Mouse (Mus musculus) intestine, embryonic 16.5 days (tissue): Measurements from ENCODE around the gene 3110082I17Rik. TPM values are rescaled to one million over a fixed set of nuclear protein-coding genes. Genes with fewer than 3 reads are reported as not detected.
"Not testable (repeated sequence)": the region's sequence is repeated elsewhere in the genome, so short reads cannot be mapped to it uniquely, and the experiment has no call there.

ENCODE experiments used
- ATAC-seq: fragments of 200-750 bp; cut with Nextera tagmentation; 2 replicates; pipeline ENCODE4 v1.8.0; 2017; ENCODE audit warnings: moderate TSS enrichment, moderate library complexity
- H3K27ac ChIP-seq: fragments of 300-500 bp; sonication (generic); 2 replicates; pipeline ENCODE4 v1.5.1; 2014; ENCODE audit warnings: mild to moderate bottlenecking, low read length
- H3K27me3 ChIP-seq: fragments of 300-500 bp; sonication (generic); replicated peaks from 2 replicates; pipeline ENCODE4 v1.6.1; 2014; ENCODE audit warnings: low read length, control low read depth, mixed read lengths; ENCODE audit not compliant: control insufficient read depth, insufficient read depth
- H3K36me3 ChIP-seq: fragments of 300-500 bp; sonication (generic); 2 replicates; pipeline ENCODE4 v1.6.1; 2014; ENCODE audit warnings: low read length, control low read depth; ENCODE audit not compliant: control insufficient read depth, insufficient read depth
- H3K4me1 ChIP-seq: fragments of 300-500 bp; sonication (generic); 2 replicates; pipeline ENCODE4 v1.6.1; 2014; ENCODE audit warnings: low read length, control low read depth, mixed read lengths; ENCODE audit not compliant: control insufficient read depth, insufficient read depth
- H3K4me2 ChIP-seq: fragments of 300-500 bp; sonication (generic); 2 replicates; pipeline ENCODE4 v1.6.1; 2014; ENCODE audit warnings: low read depth, low read length, control low read depth
- H3K4me3 ChIP-seq: fragments of 300-500 bp; sonication (generic); 2 replicates; pipeline ENCODE4 v1.5.1; 2014; ENCODE audit warnings: mild to moderate bottlenecking, low read length
- H3K9ac ChIP-seq: fragments of 300-500 bp; sonication (generic); 2 replicates; pipeline ENCODE4 v1.6.1; 2014; ENCODE audit warnings: low read depth, low read length
- H3K9me3 ChIP-seq: fragments of 300-500 bp; sonication (generic); 2 replicates; pipeline ENCODE4 v1.6.1; 2016; ENCODE audit warnings: low read length, control low read depth; ENCODE audit not compliant: control insufficient read depth
- WGBS: fragments of 180-500 bp; shearing (Covaris S2); extraction: QIAGEN DNeasy Blood & Tissue Kit; methylation state at CpG from one replicate; pipeline ENCODE4 v1.1.7; 2014; 5-methylcytosine and 5-hydroxymethylcytosine counted together
- polyA plus RNA-seq: library from polyadenylated mRNA; unstranded; fragments of >200 nt; fragmentation: Nextera tagmentation; extraction: Ambion mirVana; gene quantifications from 2 replicates; pipeline ENCODE4 v1.2.1, GENCODE M21; 2015

3110082I17Rik gene
- polyA plus RNA-seq, 1 experiment from 2014 or later, result 35.5 TPM

DNA sequence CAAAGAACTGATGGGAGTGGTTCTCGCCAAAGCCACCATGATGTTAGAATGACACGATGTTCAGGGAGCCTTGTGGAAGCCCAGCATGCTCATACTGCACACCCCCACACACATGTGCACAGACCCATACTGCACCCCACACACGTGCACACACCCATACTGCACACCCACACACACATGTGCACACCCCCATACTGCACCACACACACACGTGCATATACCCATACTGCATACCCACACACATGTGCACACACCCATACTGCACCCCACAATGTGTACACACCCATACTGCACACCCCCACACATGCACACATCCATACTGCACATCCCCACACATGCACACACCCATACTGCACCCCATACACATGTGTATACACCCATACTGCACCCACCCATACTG is 124.7 kb downstream of the 3110082I17Rik start:
- Histone ChIP-seq H3K27me3 (no peaks in the 10 kb centered on the region), H3K4me3 (no peak overlapping the region), H3K9ac (no peak overlapping the region), H3K36me3 (peaks cover 24% of the 10 kb centered on the region), H3K4me2 (no peak overlapping the region), H3K9me3 (no peaks in the 10 kb centered on the region), H3K4me1 (peaks cover 17% of the 10 kb centered on the region), H3K27ac (no peak overlapping the region)
- WGBS, result 94% methylated on average over 4 of the region's 4 CpGs
- no peak for ATAC-seq

DNA sequence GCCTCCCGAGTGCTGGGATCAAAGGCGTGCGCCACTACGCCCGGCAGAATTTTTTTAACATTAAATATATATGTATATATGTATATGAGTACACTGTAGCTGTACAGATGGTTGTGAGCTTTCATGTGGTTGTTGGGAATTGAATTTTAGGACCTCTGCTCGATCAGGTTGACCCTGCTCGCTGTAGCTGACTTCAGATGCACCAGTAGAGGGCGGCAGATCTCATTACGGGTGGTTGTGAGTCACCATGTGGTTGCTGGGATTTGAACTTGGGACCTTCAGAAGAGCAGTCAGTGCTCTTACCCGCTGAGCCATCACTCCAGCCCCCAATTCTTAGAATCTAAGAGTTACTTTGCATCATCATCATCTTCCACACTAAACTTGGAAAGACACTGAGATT is 125.9 kb downstream of the 3110082I17Rik start:
- ATAC-seq, H3K4me3 ChIP-seq, H3K9ac ChIP-seq, H3K27ac ChIP-seq, H3K27me3 ChIP-seq, H3K4me2 ChIP-seq, H3K9me3 ChIP-seq: not testable (repeated sequence)
- Histone ChIP-seq H3K4me1 (peaks cover 17% of the 10 kb centered on the region), H3K36me3 (peaks cover 12% of the 10 kb centered on the region)
- WGBS, result 87% methylated on average over 10 of the region's 10 CpGs

DNA sequence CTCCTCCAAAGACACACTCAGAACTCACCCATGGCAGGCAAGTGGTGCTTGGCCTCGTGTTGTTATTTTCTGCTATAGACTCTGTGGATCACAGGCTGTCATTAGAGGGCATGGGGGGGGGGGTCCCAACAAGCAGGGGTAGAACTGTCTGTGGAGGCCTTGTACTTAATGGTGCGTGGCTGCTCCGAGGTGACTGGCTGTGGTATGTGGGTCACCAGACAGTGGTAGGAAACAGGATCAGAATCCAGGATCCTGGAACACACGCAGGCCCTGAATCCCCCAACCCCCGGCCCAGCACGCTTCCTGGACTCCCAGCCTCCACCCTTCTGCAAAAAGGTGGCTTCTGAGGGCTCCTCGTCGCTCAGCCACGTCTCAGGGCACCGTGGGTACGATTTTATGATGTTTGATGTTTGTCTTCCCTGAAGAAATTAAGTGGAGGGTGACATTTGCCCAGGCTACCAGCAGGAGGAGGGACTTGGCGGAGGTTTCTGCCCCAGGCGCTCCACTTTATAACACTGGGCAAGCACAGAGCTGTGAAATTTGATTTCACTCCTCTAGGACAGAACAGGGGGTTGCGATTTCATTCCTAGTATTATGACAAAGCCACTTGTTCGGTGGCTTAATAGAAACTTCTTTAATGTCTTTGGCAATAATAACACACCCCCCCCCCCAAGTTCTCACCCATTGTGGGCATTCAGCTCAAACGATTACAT is 126.9 kb downstream of the 3110082I17Rik start:
- H3K4me1 ChIP-seq, result peaks cover 13% of the 10 kb centered on the region
- peak overlapping the region; percentile 94 for H3K27ac ChIP-seq
- H3K36me3 ChIP-seq, result peaks cover 11% of the 10 kb centered on the region; the same call in 1 of the 2 replicates
- H3K4me3 ChIP-seq, result no peak overlapping the region; the same call in 1 of the 2 replicates
- WGBS, result 72% methylated on average over 16 of the region's 16 CpGs
- H3K9ac ChIP-seq, result peak overlapping the region; percentile 60
- H3K27me3 ChIP-seq, result no peaks in the 10 kb centered on the region
- peak overlapping the region; percentile 41 for H3K4me2 ChIP-seq
- no peak for ATAC-seq
- no peaks in the 10 kb centered on the region for H3K9me3 ChIP-seq

DNA sequence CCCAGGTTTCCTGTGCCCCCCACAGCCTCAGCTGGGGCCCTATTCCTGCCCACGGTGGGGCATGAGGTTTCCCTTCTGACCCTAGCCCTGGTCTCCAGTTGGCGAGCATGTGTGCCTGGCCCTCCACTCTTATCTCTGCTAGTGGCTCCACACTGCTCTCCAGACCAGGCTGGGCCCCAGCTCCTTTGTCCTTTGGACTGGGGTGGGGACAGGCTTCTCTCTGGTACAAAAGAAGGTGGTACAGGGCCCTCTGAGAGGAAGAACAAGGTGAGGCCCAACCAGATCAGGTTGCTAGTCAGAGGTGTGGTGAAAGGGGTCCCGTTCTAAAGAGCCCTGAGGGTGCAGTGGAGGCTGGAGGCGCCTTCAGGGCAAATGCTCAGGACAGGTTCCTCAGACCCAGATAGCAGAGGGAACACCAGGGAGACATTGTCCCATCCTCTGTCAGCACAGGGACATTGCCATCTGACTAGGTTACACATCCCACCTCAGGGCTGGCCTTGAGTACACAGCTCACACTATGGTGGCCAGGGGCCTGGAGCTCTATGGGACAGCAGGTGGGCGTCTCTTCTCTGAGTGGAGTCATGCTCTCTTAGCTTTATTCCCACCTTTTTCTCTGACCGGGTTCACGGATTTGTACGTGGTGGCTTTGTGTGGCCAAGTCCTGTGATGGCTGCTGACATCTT is 127.6 kb downstream of the 3110082I17Rik start:
- Histone ChIP-seq H3K36me3 (peaks cover 11% of the 10 kb centered on the region; the same call in 1 of the 2 replicates), H3K4me1 (peaks cover 8% of the 10 kb centered on the region), H3K9ac (peak overlapping the region; percentile 60), H3K9me3 (no peaks in the 10 kb centered on the region), H3K4me2 (peak overlapping the region; percentile 41), H3K4me3 (no peak overlapping the region; the same call in 1 of the 2 replicates), H3K27me3 (no peaks in the 10 kb centered on the region), H3K27ac (peak overlapping the region; percentile 95)
- 76% methylated on average over 8 of the region's 8 CpGs for WGBS
- peak; percentile 93 for ATAC-seq

DNA sequence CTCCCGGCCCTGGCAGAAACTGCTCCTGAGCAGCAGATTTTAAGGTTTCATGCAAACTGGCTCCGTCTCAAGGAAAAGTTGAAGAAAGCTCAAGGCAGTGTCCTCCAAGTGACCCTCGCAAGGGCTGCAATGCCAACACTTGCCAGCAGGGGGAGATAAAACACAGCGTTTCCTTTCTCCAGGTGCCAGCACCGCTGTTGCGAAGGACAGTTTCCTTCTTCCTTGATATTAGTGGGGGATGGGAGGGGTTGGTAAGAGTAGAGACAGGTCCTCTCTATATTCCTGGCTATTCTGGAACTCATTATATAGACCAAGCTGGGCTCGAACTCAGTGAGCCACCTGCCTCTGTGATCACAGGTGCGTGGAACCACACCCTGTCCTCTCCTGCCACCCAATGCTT is 128.6 kb downstream of the 3110082I17Rik start:
- Histone ChIP-seq H3K4me3 (no peak overlapping the region), H3K36me3 (peaks cover 6% of the 10 kb centered on the region; the same call in 1 of the 2 replicates), H3K4me2 (no peak overlapping the region), H3K4me1 (peaks cover 8% of the 10 kb centered on the region), H3K9ac (peak overlapping the region; percentile 48), H3K27ac (peak overlapping the region; percentile 95), H3K27me3 (no peaks in the 10 kb centered on the region), H3K9me3 (no peaks in the 10 kb centered on the region)
- 13% methylated on average over 8 of the region's 8 CpGs for WGBS
- peak; percentile 51 for ATAC-seq

DNA sequence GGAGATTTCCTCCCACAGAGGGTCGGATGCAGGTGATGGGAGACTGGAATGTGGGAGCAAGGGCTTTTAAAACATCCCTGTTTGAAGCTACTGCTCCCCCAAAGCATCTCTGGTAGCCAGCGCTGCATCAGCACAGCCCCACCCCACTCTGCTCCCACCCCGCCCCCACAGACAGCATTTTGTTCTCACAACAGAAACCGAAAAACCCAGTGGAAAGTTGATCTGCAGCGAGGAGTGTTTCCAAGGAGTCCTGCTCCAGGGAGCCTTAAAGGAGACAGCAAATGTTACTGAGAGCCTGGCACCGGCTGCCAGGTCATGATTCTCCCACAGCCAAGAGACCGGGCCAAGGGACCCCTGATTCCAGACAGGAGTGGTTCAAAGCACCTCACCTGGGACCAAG is 129.6 kb downstream of the 3110082I17Rik start:
- WGBS, result 68% methylated on average over 7 of the region's 7 CpGs
- H3K4me2 ChIP-seq, result no peak overlapping the region
- H3K9me3 ChIP-seq, result no peaks in the 10 kb centered on the region
- 0 out of 2 replicates have a peak, but pooled peaks cover 3% of the 10 kb centered on the region for H3K27me3 ChIP-seq
- H3K9ac ChIP-seq, result 0 out of 2 replicates have a peak overlapping the region, but pooled peaks have one; percentile 37
- no peak for ATAC-seq
- H3K27ac ChIP-seq, result no peak overlapping the region
- peaks cover 11% of the 10 kb centered on the region for H3K4me1 ChIP-seq
- H3K4me3 ChIP-seq, result no peak overlapping the region
- peaks cover 5% of the 10 kb centered on the region; the same call in 1 of the 2 replicates for H3K36me3 ChIP-seq

DNA sequence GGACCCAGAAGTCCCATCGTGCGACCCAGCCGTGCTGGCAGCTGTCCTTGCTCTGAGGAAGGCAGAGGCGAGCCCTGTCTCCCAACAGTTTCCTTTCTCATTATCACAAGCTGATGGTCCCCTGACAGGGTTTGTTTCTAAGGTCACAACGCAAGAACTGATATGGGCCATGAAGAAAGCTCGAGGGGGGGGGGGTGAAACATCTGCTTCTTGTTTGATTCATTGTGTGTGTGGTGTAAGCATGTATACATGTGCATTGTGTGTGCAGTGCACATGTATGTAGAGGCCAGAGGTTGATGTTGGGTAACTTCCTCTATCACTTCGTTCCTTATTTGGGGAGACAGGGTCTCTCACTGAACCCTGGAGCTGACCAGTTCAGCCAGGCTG is 132.7 kb downstream of the 3110082I17Rik start:
- Histone ChIP-seq H3K4me1 (peaks cover 29% of the 10 kb centered on the region), H3K36me3 (no peaks in the 10 kb centered on the region), H3K27ac (no peak overlapping the region), H3K9me3 (no peaks in the 10 kb centered on the region), H3K4me2 (no peak overlapping the region), H3K4me3 (no peak overlapping the region), H3K9ac (peak overlapping the region; percentile 29; the same call in 1 of the 2 replicates), H3K27me3 (peaks cover 17% of the 10 kb centered on the region; the same call in 1 of the 2 replicates)
- ATAC-seq, result no peak
- 68% methylated on average over 7 of the region's 7 CpGs for WGBS

DNA sequence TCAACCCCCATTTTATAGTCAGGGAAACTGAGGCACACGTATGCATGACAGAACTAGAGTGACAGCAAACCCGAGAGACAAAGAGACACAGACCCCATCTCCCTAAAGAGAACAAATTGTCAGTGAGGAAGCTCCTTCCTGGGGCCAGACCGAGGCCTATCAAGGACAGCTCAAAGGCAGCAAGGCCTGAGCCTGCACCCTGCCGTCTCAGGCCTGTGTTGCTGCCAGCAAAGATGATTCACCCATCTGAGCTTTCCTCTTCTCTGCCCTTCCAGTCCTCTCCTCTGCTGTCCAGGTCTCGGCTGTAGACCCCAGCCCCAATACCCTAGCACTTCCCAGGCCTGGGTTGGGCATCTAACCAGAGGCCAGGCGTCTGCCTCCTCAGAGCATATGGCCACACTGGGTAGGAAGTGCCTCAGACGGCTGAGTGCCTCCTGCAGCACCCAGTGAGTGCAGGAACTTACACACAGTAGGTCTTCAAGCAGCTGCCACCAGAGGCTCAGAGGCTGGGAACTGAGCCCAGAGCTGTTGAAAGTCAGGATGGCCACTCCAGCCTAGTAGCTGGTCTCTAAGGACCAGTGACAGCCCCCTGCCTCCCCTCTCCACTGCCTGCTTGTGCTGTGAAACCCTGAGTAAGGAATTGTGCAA is 133.2 kb downstream of the 3110082I17Rik start:
- 73% methylated on average over 7 of the region's 7 CpGs for WGBS
- Histone ChIP-seq H3K9me3 (no peaks in the 10 kb centered on the region), H3K27ac (no peak overlapping the region), H3K27me3 (peaks cover 17% of the 10 kb centered on the region; the same call in 1 of the 2 replicates), H3K9ac (peak overlapping the region; percentile 29; the same call in 1 of the 2 replicates), H3K4me3 (no peak overlapping the region), H3K36me3 (no peaks in the 10 kb centered on the region), H3K4me1 (peaks cover 29% of the 10 kb centered on the region), H3K4me2 (no peak overlapping the region)
- no peak for ATAC-seq

DNA sequence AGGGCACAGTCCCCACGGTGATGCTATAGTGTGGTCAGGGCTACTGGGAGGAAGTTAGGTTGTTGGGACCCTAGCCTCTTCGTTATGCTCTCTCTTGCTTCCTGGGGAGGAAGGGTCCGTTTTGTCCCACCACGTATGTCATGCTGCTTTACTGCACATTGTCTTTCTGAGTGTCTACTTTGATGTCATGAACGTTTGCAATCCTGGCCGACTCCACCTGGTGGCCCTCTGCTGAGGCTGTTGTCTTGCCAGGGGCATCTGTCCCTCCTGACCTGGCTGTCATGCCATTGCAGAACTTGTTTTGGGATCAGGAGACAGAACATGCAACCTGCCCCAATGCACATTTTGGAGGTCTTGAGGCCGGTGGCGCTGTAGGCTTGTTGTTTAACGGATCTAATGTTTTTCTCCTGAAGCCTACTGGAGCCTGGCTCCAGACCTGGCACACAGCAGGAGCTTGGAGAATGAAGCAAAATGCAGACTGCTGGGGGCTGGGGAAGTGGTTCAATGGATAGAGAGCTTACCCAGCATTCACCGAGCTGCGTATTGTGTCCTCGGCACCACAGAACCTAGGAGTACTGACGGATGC is 134.1 kb downstream of the 3110082I17Rik start:
- Histone ChIP-seq H3K9ac (no peak overlapping the region), H3K4me2 (no peak overlapping the region), H3K4me3 (no peak overlapping the region), H3K36me3 (no peaks in the 10 kb centered on the region), H3K9me3 (no peaks in the 10 kb centered on the region), H3K27me3 (peaks cover 17% of the 10 kb centered on the region; the same call in 1 of the 2 replicates), H3K4me1 (peaks cover 24% of the 10 kb centered on the region), H3K27ac (no peak overlapping the region)
- ATAC-seq, result no peak
- 61% methylated on average over 13 of the region's 13 CpGs for WGBS
